Mouse (Mus musculus): Measurements from ENCODE around the gene Rrp7a. TPM values are rescaled to one million over a fixed set of nuclear protein-coding genes. Genes with fewer than 3 reads are reported as not detected.

Gene Rrp7a
- polyA plus RNA-seq (2012; rRNA removed): 109 and 116 TPM in 2 replicates

DNA sequence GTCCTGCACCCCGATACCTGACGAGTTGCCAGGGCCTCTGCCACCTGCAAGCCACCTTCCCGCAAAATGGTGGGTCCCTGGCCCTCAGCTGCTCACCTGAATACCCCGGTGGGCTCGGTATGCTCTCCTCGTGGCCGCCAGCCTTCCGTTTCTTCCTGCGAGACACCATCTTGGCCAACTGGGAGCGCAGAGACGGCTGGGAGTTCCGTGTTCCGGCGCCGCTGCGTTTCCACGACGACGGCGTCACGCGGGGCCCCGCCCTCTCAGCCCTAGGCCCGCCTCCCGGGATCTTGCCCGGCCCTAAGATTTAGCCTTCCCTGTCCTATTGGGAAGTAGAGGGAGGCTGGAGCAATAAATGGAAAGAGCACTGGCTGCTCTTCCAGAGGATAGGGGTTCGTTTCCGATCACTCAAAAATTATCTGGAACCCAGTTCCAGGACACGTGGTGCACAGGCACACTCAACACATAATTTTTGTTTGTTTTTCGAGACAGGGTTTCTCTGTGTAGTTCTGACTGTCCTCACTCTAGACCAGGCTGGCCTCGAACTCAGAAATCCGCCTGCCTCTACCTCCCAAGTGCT, at the start of gene Rrp7a:
TSS of gene Rrp7a (minus strand) at position 236 of the 580 bp plus-strand sequence.

GRCm38 (mm10) chr15:83149196-83150072, 26.8 kb upstream of the Rrp7a start, which contains the start of gene Poldip3:
Gene Poldip3 (minus strand): TSS chr15:83149384.

DNA sequence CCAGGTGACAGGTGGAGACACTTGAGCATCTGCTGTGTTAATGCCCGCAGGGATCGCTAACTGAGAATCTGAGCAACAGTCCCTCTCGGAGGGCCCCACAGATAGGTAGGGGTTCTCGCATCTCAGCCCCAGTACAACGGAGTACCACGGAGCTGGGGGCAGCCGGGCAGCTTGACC, 33.3 kb downstream of the Rrp7a start, which contains the start of gene Serhl:
TSS of gene Serhl (plus strand) at position 78 of the 177 bp plus-strand sequence.

Other genes starting within 250 kb of the Rrp7a start
- gene Tcf20, start 134.9 kb downstream of the Rrp7a start, polyA plus RNA-seq (2012; rRNA removed): 23.4 and 24.9 TPM in 2 replicates
- gene Nfam1, start 89.5 kb downstream of the Rrp7a start, polyA plus RNA-seq (2012; rRNA removed): 1.8 and 2.3 TPM in 2 replicates
- 145 and 187 TPM in 2 replicates for gene Serhl, start 33.3 kb downstream of the Rrp7a start, polyA plus RNA-seq (2012; rRNA removed)
- 48.7 and 53.0 TPM in 2 replicates for gene Poldip3, start 26.6 kb upstream of the Rrp7a start, polyA plus RNA-seq (2012; rRNA removed)
- 158 and 174 TPM in 2 replicates for gene Cyb5r3, start 49.8 kb upstream of the Rrp7a start, polyA plus RNA-seq (2012; rRNA removed)
- 43.6 and 57.2 TPM in 2 replicates for gene A4galt, start 129.0 kb upstream of the Rrp7a start, polyA plus RNA-seq (2012; rRNA removed)
- gene Arfgap3, start 227.4 kb upstream of the Rrp7a start, polyA plus RNA-seq (2012; rRNA removed): 69.5 and 82.3 TPM in 2 replicates

Measured in colon, adult 2 months (tissue).